Mouse (Mus musculus) neural tube, embryonic 15.5 days (tissue): ENCODE data around the gene Scamp4. TPM values are rescaled to one million over a fixed set of nuclear protein-coding genes. Genes with fewer than 3 reads are reported as not detected.

ENCODE experiments used
- ATAC-seq: fragments of 200-750 bp; cut with Nextera tagmentation; 2 replicates; pipeline ENCODE4 v1.8.0; 2017; ENCODE audit warnings: mild to moderate bottlenecking, moderate TSS enrichment, moderate library complexity; ENCODE audit not compliant: low FRiP score
- H3K27ac ChIP-seq: fragments of 300-500 bp; sonication (generic); replicated peaks from 2 replicates; pipeline ENCODE4 v1.5.1; 2015; ENCODE audit warnings: mild to moderate bottlenecking, inconsistent platforms
- H3K27me3 ChIP-seq: fragments of 300-500 bp; sonication (generic); replicated peaks from 2 replicates; pipeline ENCODE4 v1.6.1; 2015; ENCODE audit warnings: inconsistent platforms
- H3K36me3 ChIP-seq: fragments of 300-500 bp; sonication (generic); 2 replicates; pipeline ENCODE4 v1.6.1; 2015; ENCODE audit warnings: inconsistent platforms
- H3K4me1 ChIP-seq: fragments of 300-500 bp; sonication (generic); 2 replicates; pipeline ENCODE4 v1.6.1; 2015; ENCODE audit warnings: inconsistent platforms
- H3K4me2 ChIP-seq: fragments of 300-500 bp; sonication (generic); 2 replicates; pipeline ENCODE4 v1.6.1; 2015; ENCODE audit warnings: inconsistent platforms, mild to moderate bottlenecking, moderate library complexity
- H3K4me3 ChIP-seq: fragments of 300-500 bp; sonication (generic); replicated peaks from 2 replicates; pipeline ENCODE4 v1.5.1; 2015; ENCODE audit warnings: mild to moderate bottlenecking, inconsistent platforms
- H3K9ac ChIP-seq: fragments of 300-500 bp; sonication (generic); replicated peaks from 2 replicates; pipeline ENCODE4 v1.6.1; 2015; ENCODE audit warnings: mild to moderate bottlenecking, inconsistent platforms
- H3K9me3 ChIP-seq: fragments of 300-500 bp; sonication (generic); replicated peaks from 2 replicates; pipeline ENCODE4 v1.6.1; 2016; ENCODE audit warnings: inconsistent platforms
- WGBS: fragments of 180-500 bp; shearing (Covaris S2); methylation state at CpG from one replicate; pipeline ENCODE4 v1.1.7; 2015; ENCODE audit warnings: mixed read lengths; 5-methylcytosine and 5-hydroxymethylcytosine counted together
- polyA plus RNA-seq: library from polyadenylated mRNA; unstranded; fragments of >200 nt; fragmentation: Nextera tagmentation; extraction: Ambion mirVana; gene quantifications from 2 replicates; pipeline ENCODE4 v1.2.1, GENCODE M21; 2015

Gene Scamp4
- polyA plus RNA-seq, 1 experiment from 2014 or later, result 68.2 TPM

- Histone ChIP-seq H3K27ac (peak overlapping the region; percentile 2; the same call in 1 of the 2 replicates), H3K9me3 (no peaks in the 10 kb centered on the region), H3K4me2 (peak overlapping the region; percentile 38), H3K27me3 (no peaks in the 10 kb centered on the region), H3K36me3 (no peaks in the 10 kb centered on the region), H3K4me3 (0 out of 2 replicates have a peak overlapping the region, but pooled peaks have one; percentile 1), H3K4me1 (peaks cover 66% of the 10 kb centered on the region), H3K9ac (peak overlapping the region; percentile 26; the same call in 1 of the 2 replicates)
- 22% methylated on average over 30 of the region's 30 CpGs for WGBS
- ATAC-seq, result no peak
Observed at GRCm38 (mm10) chr10:80570871-80571836, 31.5 kb upstream of the Scamp4 start.

GRCm38 (mm10) chr10:80572477-80572876 lies 30.2 kb upstream of the Scamp4 start:
- Histone ChIP-seq H3K27ac (no peak overlapping the region), H3K9me3 (no peaks in the 10 kb centered on the region), H3K4me3 (no peak overlapping the region), H3K4me2 (no peak overlapping the region), H3K27me3 (no peaks in the 10 kb centered on the region), H3K36me3 (no peaks in the 10 kb centered on the region), H3K9ac (no peak overlapping the region; the same call in 1 of the 2 replicates), H3K4me1 (peaks cover 56% of the 10 kb centered on the region)
- 83% methylated on average over 2 of the region's 2 CpGs for WGBS
- no peak for ATAC-seq

GRCm38 (mm10) chr10:80573944-80574343 lies 28.7 kb upstream of the Scamp4 start:
- Histone ChIP-seq H3K4me1 (peaks cover 67% of the 10 kb centered on the region), H3K9me3 (no peaks in the 10 kb centered on the region), H3K27me3 (no peaks in the 10 kb centered on the region), H3K27ac (no peak overlapping the region), H3K4me2 (0 out of 2 replicates have a peak overlapping the region, but pooled peaks have one; percentile 5), H3K9ac (no peak overlapping the region), H3K4me3 (no peak overlapping the region), H3K36me3 (no peaks in the 10 kb centered on the region)
- WGBS, result 73% methylated on average over 9 of the region's 9 CpGs
- no peak for ATAC-seq

GRCm38 (mm10) chr10:80574896-80575295 lies 27.8 kb upstream of the Scamp4 start:
- Histone ChIP-seq H3K4me2 (peak overlapping the region; percentile 92; the same call in 1 of the 2 replicates), H3K27me3 (no peaks in the 10 kb centered on the region), H3K27ac (no peak overlapping the region), H3K9me3 (no peaks in the 10 kb centered on the region), H3K36me3 (no peaks in the 10 kb centered on the region), H3K4me3 (no peak overlapping the region), H3K9ac (no peak overlapping the region), H3K4me1 (peaks cover 66% of the 10 kb centered on the region)
- 85% methylated on average over 3 of the region's 3 CpGs for WGBS
- no peak for ATAC-seq

- H3K27ac ChIP-seq, result peak overlapping the region; percentile 90; the same call in 1 of the 2 replicates
- WGBS, result 17% methylated on average over 17 of the region's 17 CpGs
- peaks cover 58% of the 10 kb centered on the region for H3K4me1 ChIP-seq
- peak overlapping the region; percentile 78 for H3K9ac ChIP-seq
- peak overlapping the region; percentile 92 for H3K4me2 ChIP-seq
- H3K4me3 ChIP-seq, result peak overlapping the region; percentile 83
- ATAC-seq, result no peak
- H3K27me3 ChIP-seq, result no peaks in the 10 kb centered on the region
- H3K9me3 ChIP-seq, result no peaks in the 10 kb centered on the region
- no peaks in the 10 kb centered on the region for H3K36me3 ChIP-seq
Observed at GRCm38 (mm10) chr10:80575925-80576324, 26.7 kb upstream of the Scamp4 start.

GRCm38 (mm10) chr10:80576351-80577194 lies 26.1 kb upstream of the Scamp4 start:
- Histone ChIP-seq H3K27me3 (no peaks in the 10 kb centered on the region), H3K9ac (peak overlapping the region; percentile 78), H3K9me3 (no peaks in the 10 kb centered on the region), H3K36me3 (no peaks in the 10 kb centered on the region), H3K4me3 (peak overlapping the region; percentile 83), H3K4me1 (peaks cover 52% of the 10 kb centered on the region), H3K27ac (peak overlapping the region; percentile 90), H3K4me2 (peak overlapping the region; percentile 92)
- WGBS, result under 1% methylated on average over 69 of the region's 96 CpGs
- peak; percentile 2 for ATAC-seq

GRCm38 (mm10) chr10:80577195-80578130 lies 25.2 kb upstream of the Scamp4 start, which contains the start of gene Klf16:
TSS of gene Klf16 (minus strand) at chr10:80577321.
- Histone ChIP-seq H3K4me2 (peak within 1 kb of the TSS; percentile 92), H3K27me3 (no peaks in the 10 kb centered on the region), H3K4me1 (peaks cover 46% of the 10 kb centered on the region), H3K9ac (peak within 1 kb of the TSS; percentile 78), H3K36me3 (no peaks in the 10 kb centered on the region; the same call in 1 of the 2 replicates), H3K27ac (peak within 1 kb of the TSS; percentile 90), H3K4me3 (peak within 1 kb of the TSS; percentile 83), H3K9me3 (no peaks in the 10 kb centered on the region)
- peak; percentile 87 for ATAC-seq
- WGBS, result under 1% methylated on average over 71 of the region's 97 CpGs

GRCm38 (mm10) chr10:80578131-80578750 lies 24.4 kb upstream of the Scamp4 start:
- H3K36me3 ChIP-seq, result peaks cover 2% of the 10 kb centered on the region
- H3K27ac ChIP-seq, result peak overlapping the region; percentile 90
- under 1% methylated on average over 29 of the region's 29 CpGs for WGBS
- no peaks in the 10 kb centered on the region for H3K27me3 ChIP-seq
- H3K9me3 ChIP-seq, result no peaks in the 10 kb centered on the region
- H3K4me3 ChIP-seq, result peak overlapping the region; percentile 83
- H3K9ac ChIP-seq, result peak overlapping the region; percentile 78; the same call in 1 of the 2 replicates
- H3K4me2 ChIP-seq, result peak overlapping the region; percentile 92
- H3K4me1 ChIP-seq, result peaks cover 46% of the 10 kb centered on the region
- ATAC-seq, result peak; percentile 15; the same call in 1 of the 2 replicates

GRCm38 (mm10) chr10:80578911-80579310 lies 23.8 kb upstream of the Scamp4 start:
- H3K9ac ChIP-seq, result no peak overlapping the region
- H3K27ac ChIP-seq, result no peak overlapping the region

GRCm38 (mm10) chr10:80583047-80583446 lies 19.6 kb upstream of the Scamp4 start:
- Histone ChIP-seq H3K9me3 (no peaks in the 10 kb centered on the region), H3K4me3 (no peak overlapping the region), H3K4me1 (peaks cover 40% of the 10 kb centered on the region), H3K27me3 (no peaks in the 10 kb centered on the region), H3K9ac (no peak overlapping the region), H3K4me2 (no peak overlapping the region), H3K36me3 (peaks cover 28% of the 10 kb centered on the region), H3K27ac (no peak overlapping the region)
- ATAC-seq, result no peak
- 86% methylated on average over 5 of the region's 5 CpGs for WGBS

More at GRCm38 (mm10) chr10:80578911-80579310, 23.8 kb upstream of the Scamp4 start:
- Histone ChIP-seq H3K36me3 (peaks cover 8% of the 10 kb centered on the region), H3K4me1 (peaks cover 39% of the 10 kb centered on the region), H3K4me3 (0 out of 2 replicates have a peak overlapping the region, but pooled peaks have one; percentile 6), H3K27me3 (no peaks in the 10 kb centered on the region), H3K4me2 (peak overlapping the region; percentile 92), H3K9me3 (no peaks in the 10 kb centered on the region)
- WGBS, result 5% methylated on average over 8 of the region's 8 CpGs
- no peak for ATAC-seq
